Mouse (Mus musculus) stomach, embryonic 15.5 days (tissue): ENCODE measurements around the gene Vegfd. TPM values are rescaled to one million over a fixed set of nuclear protein-coding genes. Genes with fewer than 3 reads are reported as not detected.

Experiments used
- ATAC-seq: fragments of 200-750 bp; cut with Nextera tagmentation; 2 replicates; pipeline ENCODE4 v1.8.0; 2017; ENCODE audit warnings: low read depth, moderate number of reproducible peaks, moderate TSS enrichment; ENCODE audit not compliant: insufficient read depth, low FRiP score
- H3K27ac ChIP-seq: fragments of 300-500 bp; sonication (generic); 2 replicates; pipeline ENCODE4 v1.5.1; 2015; ENCODE audit warnings: mild to moderate bottlenecking, inconsistent platforms
- H3K27me3 ChIP-seq: fragments of 300-500 bp; sonication (generic); replicated peaks from 2 replicates; pipeline ENCODE4 v1.6.1; 2015; ENCODE audit warnings: inconsistent platforms
- H3K36me3 ChIP-seq: fragments of 300-500 bp; sonication (generic); 2 replicates; pipeline ENCODE4 v1.6.1; 2015; ENCODE audit warnings: inconsistent platforms
- H3K4me1 ChIP-seq: fragments of 300-500 bp; sonication (generic); 2 replicates; pipeline ENCODE4 v1.6.1; 2015; ENCODE audit warnings: inconsistent platforms
- H3K4me2 ChIP-seq: fragments of 300-500 bp; sonication (generic); 2 replicates; pipeline ENCODE4 v1.6.1; 2015; ENCODE audit warnings: mild to moderate bottlenecking, inconsistent platforms
- H3K4me3 ChIP-seq: fragments of 300-500 bp; sonication (generic); replicated peaks from 2 replicates; pipeline ENCODE4 v1.5.1; 2015; ENCODE audit warnings: inconsistent platforms
- H3K9ac ChIP-seq: fragments of 300-500 bp; sonication (generic); 2 replicates; pipeline ENCODE4 v1.6.1; 2015; ENCODE audit warnings: inconsistent platforms
- H3K9me3 ChIP-seq: fragments of 300-500 bp; sonication (generic); 2 replicates; pipeline ENCODE4 v1.6.1; 2016; ENCODE audit warnings: inconsistent platforms
- WGBS: fragments of 180-500 bp; shearing (Covaris S2); methylation state at CpG from one replicate; pipeline ENCODE4 v1.1.7; 2015; 5-methylcytosine and 5-hydroxymethylcytosine counted together
- polyA plus RNA-seq: library from polyadenylated mRNA; unstranded; fragments of >200 nt; fragmentation: Nextera tagmentation; extraction: Ambion mirVana; gene quantifications from 2 replicates; pipeline ENCODE4 v1.2.1, GENCODE M21; 2015

The Vegfd gene
- polyA plus RNA-seq, 1 experiment from 2014 or later = 6.3 TPM

GRCm38 (mm10) chrX:164446835-164447681 is 73.9 kb downstream of the Vegfd start:
- WGBS = 82% methylated on average over 9 of the region's 9 CpGs
- no peak overlapping the region for H3K9ac ChIP-seq
- no peaks in the 10 kb centered on the region for H3K9me3 ChIP-seq
- no peaks in the 10 kb centered on the region for H3K27me3 ChIP-seq
- no peak overlapping the region for H3K4me2 ChIP-seq
- H3K36me3 ChIP-seq = no peaks in the 10 kb centered on the region
- H3K4me3 ChIP-seq = no peak overlapping the region
- H3K4me1 ChIP-seq = no peaks in the 10 kb centered on the region
- no peak for ATAC-seq
- no peak overlapping the region for H3K27ac ChIP-seq

DNA sequence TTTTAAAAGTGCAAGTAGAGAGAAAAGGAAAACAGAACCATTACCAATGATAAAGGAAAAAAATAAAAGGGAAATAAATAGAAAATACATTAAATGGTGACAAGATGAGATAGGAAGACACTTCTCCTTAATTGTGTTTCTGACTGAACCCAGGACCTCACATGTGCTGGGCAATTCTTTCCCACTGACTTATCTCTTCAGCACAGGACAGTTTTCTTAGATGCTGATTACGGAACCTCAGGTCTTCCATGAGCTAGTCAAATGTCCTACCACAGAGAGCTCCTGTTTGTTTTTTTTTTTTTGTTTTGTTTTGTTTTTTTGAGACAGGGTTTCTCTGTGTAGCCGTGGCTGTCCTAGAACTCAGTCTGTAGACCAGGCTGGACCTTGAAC is 74.5 kb downstream of the Vegfd start:
- H3K9ac ChIP-seq = no peak overlapping the region
- WGBS = 83% methylated on average over 2 of the region's 2 CpGs
- no peak overlapping the region for H3K27ac ChIP-seq
- H3K4me2 ChIP-seq = no peak overlapping the region
- no peaks in the 10 kb centered on the region for H3K27me3 ChIP-seq
- H3K4me3 ChIP-seq = no peak overlapping the region
- no peaks in the 10 kb centered on the region for H3K4me1 ChIP-seq
- no peak; the same call in 1 of the 2 replicates for ATAC-seq
- H3K36me3 ChIP-seq = no peaks in the 10 kb centered on the region
- no peaks in the 10 kb centered on the region for H3K9me3 ChIP-seq

GRCm38 (mm10) chrX:164449201-164449600 is 76.0 kb downstream of the Vegfd start:
- no peak overlapping the region for H3K9ac ChIP-seq
- H3K4me2 ChIP-seq = no peak overlapping the region
- H3K27me3 ChIP-seq = no peaks in the 10 kb centered on the region
- H3K4me1 ChIP-seq = no peaks in the 10 kb centered on the region
- no peak overlapping the region for H3K27ac ChIP-seq
- no peaks in the 10 kb centered on the region for H3K9me3 ChIP-seq
- H3K36me3 ChIP-seq = no peaks in the 10 kb centered on the region
- WGBS = 27% methylated on average over 3 of the region's 3 CpGs
- no peak for ATAC-seq
- no peak overlapping the region for H3K4me3 ChIP-seq

Other genes with a start within 250 kb of the Vegfd start
- 11.5 and 16.6 TPM in 2 replicates for gene Ace2, start 234.0 kb upstream of the Vegfd start, polyA plus RNA-seq
- gene Bmx, start 115.2 kb upstream of the Vegfd start, polyA plus RNA-seq = 0.39 and 0.64 TPM in 2 replicates
- gene Pir, start 104.0 kb upstream of the Vegfd start, polyA plus RNA-seq = 8.8 and 11.2 TPM in 2 replicates
- gene Piga, start 46.4 kb downstream of the Vegfd start, polyA plus RNA-seq = 14.5 and 15.0 TPM in 2 replicates
- 0.31 TPM in 1 of 2 replicates, not detected in the other for gene Asb11, start 63.6 kb downstream of the Vegfd start, polyA plus RNA-seq
- not detected in 2 replicates for gene Asb9, start 132.9 kb downstream of the Vegfd start, polyA plus RNA-seq